Mouse (Mus musculus): ENCODE data around the gene Dpysl5. TPM values are rescaled to one million over a fixed set of nuclear protein-coding genes. Genes with fewer than 3 reads are reported as not detected.

The Dpysl5 gene
- polyA plus RNA-seq, 1 experiment from 2014 or later, result 4.4 TPM

DNA sequence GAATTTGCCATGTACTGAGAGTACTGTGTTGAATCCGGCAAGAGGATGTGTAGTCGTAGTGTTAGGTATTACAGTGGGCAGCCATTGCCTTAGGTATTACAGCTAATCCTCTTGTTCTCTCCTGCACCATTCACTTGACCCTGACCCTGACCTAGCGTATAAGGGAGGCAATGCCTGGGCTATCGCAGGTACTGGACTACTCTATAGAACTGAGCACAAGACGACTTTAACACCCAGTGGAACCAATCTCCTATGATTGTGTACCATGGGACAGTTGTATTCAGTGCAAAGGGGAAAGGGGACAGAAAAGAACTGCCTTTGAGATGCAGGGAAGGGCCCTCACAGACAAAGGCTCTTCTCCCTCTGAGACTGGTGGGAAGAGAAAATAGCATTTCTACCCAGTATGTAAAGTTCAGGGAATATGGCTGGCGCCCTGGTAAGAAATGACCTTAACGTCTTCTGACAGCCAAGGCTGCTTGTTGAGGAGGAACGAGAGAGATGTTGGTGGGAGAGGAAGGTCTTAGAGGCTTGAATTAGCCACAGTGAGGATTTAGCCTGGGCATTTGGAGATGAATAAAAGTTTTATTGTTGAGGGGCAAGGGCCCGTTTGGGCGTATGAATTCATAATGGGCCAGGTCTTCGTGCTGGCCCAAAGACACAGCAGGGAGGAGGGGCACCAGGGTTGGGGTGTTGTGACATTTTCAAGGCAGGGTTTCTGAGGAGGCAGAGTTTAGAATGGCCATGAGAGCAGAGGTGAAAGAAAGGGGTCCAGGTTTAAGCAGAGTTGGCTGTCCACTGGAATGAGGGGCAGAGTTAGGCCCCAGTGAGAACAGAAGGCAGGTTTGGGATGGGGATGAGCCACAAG lies 113.0 kb downstream of the Dpysl5 start:
- H3K4me2 ChIP-seq, result no peak overlapping the region
- no peak overlapping the region for H3K9ac ChIP-seq
- H3K27me3 ChIP-seq (replicated peaks), result no peaks in the 10 kb centered on the region
- 85% methylated on average over 11 of the region's 11 CpGs for WGBS
- H3K27ac ChIP-seq (ENCODE audit: poor library complexity, severe bottlenecking), result no peak overlapping the region
- no peak for ATAC-seq (ENCODE audit: insufficient number of reproducible peaks, low FRiP score)
- no peaks in the 10 kb centered on the region for H3K36me3 ChIP-seq
- no peaks in the 10 kb centered on the region for H3K9me3 ChIP-seq (replicated peaks)
- H3K4me3 ChIP-seq, result no peak overlapping the region
- H3K4me1 ChIP-seq (replicated peaks), result peaks cover 13% of the 10 kb centered on the region

- peaks cover 13% of the 10 kb centered on the region for H3K4me1 ChIP-seq (replicated peaks)
- no peak overlapping the region for H3K4me2 ChIP-seq
- H3K27me3 ChIP-seq (replicated peaks), result no peaks in the 10 kb centered on the region
- whole genome bisulfite sequencing, result 39% methylated on average over 10 of the region's 10 CpGs
- H3K9ac ChIP-seq, result no peak overlapping the region
- no peak for ATAC-seq (ENCODE audit: insufficient number of reproducible peaks, low FRiP score)
- H3K4me3 ChIP-seq, result no peak overlapping the region
- H3K9me3 ChIP-seq (replicated peaks), result no peaks in the 10 kb centered on the region
- no peak overlapping the region for H3K27ac ChIP-seq (ENCODE audit: poor library complexity, severe bottlenecking)
- no peaks in the 10 kb centered on the region for H3K36me3 ChIP-seq
Measured at GRCm38 (mm10) chr5:30825166-30825565, 113.8 kb downstream of the Dpysl5 start.

- Histone ChIP-seq H3K27me3 (replicated peaks) (no peaks in the 10 kb centered on the region), H3K4me1 (replicated peaks) (peaks cover 13% of the 10 kb centered on the region), H3K4me3 (no peak overlapping the region), H3K27ac (ENCODE audit: poor library complexity, severe bottlenecking) (no peak overlapping the region), H3K4me2 (no peak overlapping the region), H3K36me3 (no peaks in the 10 kb centered on the region), H3K9ac (no peak overlapping the region), H3K9me3 (replicated peaks) (no peaks in the 10 kb centered on the region)
- ATAC-seq (ENCODE audit: insufficient number of reproducible peaks, low FRiP score), result no peak
- WGBS, result 71% methylated on average over 6 of the region's 6 CpGs
Measured at GRCm38 (mm10) chr5:30825821-30826220, 114.5 kb downstream of the Dpysl5 start.

- WGBS, result 70% methylated on average over 3 of the region's 3 CpGs
- ATAC-seq (ENCODE audit: insufficient number of reproducible peaks, low FRiP score), result no peak
- no peak overlapping the region for H3K4me2 ChIP-seq
Measured at GRCm38 (mm10) chr5:30833416-30833815, 122.1 kb downstream of the Dpysl5 start.

DNA sequence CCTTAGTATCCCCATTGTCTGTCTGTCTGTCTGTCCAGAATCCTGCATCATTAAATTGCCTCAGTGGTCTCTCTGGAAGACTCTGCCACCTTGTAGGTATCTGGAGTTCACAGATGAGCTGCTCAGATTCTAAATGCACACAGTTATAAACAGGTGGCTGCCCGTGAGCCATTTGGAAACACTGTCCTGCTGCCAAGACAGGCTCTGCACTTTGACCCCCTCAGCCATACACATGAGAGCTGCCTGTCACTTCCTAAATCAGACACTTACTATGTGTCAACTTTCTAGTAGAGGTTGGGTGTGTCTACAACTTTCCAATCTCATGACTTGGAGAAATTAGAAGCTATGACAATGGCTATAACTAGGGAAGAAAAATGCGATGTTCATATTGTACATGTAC lies 128.4 kb downstream of the Dpysl5 start:
- no peak for ATAC-seq (ENCODE audit: insufficient number of reproducible peaks, low FRiP score)
- Histone ChIP-seq H3K4me3 (no peak overlapping the region), H3K9ac (no peak overlapping the region), H3K27ac (ENCODE audit: poor library complexity, severe bottlenecking) (no peak overlapping the region), H3K4me2 (no peak overlapping the region), H3K36me3 (peaks cover 15% of the 10 kb centered on the region), H3K9me3 (replicated peaks) (peaks cover 11% of the 10 kb centered on the region), H3K27me3 (replicated peaks) (no peaks in the 10 kb centered on the region), H3K4me1 (replicated peaks) (no peaks in the 10 kb centered on the region)
- WGBS, result 73% methylated on average over 2 of the region's 2 CpGs

More at GRCm38 (mm10) chr5:30833416-30833815, 122.1 kb downstream of the Dpysl5 start:
- Histone ChIP-seq H3K27me3 (replicated peaks) (no peaks in the 10 kb centered on the region), H3K27ac (ENCODE audit: poor library complexity, severe bottlenecking) (no peak overlapping the region), H3K9ac (no peak overlapping the region), H3K4me1 (replicated peaks) (no peaks in the 10 kb centered on the region), H3K4me3 (no peak overlapping the region), H3K36me3 (peaks cover 15% of the 10 kb centered on the region), H3K9me3 (replicated peaks) (peaks cover 11% of the 10 kb centered on the region)

DNA sequence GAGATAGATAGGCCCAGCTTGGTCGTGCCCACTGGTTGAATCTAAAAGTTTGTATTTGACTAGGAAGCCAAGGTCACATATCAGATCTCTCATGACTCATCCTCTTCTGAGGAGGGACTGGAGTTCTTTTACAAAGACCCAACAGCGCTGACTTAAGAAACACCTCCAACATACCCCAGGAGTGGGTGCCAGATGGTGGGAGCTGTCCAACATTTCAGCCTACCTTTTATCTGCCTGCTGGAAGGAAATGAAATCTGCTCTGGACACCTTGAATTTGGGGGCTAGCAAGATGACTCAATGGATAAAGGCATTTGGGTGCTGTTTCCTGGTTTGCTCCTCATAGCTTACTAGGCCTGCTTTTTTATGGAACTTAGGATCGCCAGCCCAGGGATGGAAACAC lies 130.5 kb downstream of the Dpysl5 start:
- 38% methylated on average over 3 of the region's 3 CpGs for WGBS
- Histone ChIP-seq H3K9me3 (replicated peaks) (peaks cover 8% of the 10 kb centered on the region), H3K4me1 (replicated peaks) (no peaks in the 10 kb centered on the region), H3K4me3 (no peak overlapping the region), H3K9ac (no peak overlapping the region), H3K27me3 (replicated peaks) (no peaks in the 10 kb centered on the region), H3K27ac (ENCODE audit: poor library complexity, severe bottlenecking) (no peak overlapping the region), H3K4me2 (no peak overlapping the region), H3K36me3 (peaks cover 10% of the 10 kb centered on the region)
- no peak for ATAC-seq (ENCODE audit: insufficient number of reproducible peaks, low FRiP score)

Other genes with a start within 250 kb of the Dpysl5 start
- 0.14 and 0.15 TPM in 2 replicates for gene Otof, start 249.6 kb upstream of the Dpysl5 start, polyA plus RNA-seq (2016; fragmentation: Nextera tagmentation; extraction: Ambion mirVana)
- not detected in 2 replicates for gene 1700001C02Rik, start 245.5 kb upstream of the Dpysl5 start, polyA plus RNA-seq (2016; fragmentation: Nextera tagmentation; extraction: Ambion mirVana)
- gene Cib4, start 165.7 kb upstream of the Dpysl5 start, polyA plus RNA-seq (2016; fragmentation: Nextera tagmentation; extraction: Ambion mirVana), result not detected in 2 replicates
- gene Kcnk3, start 123.4 kb upstream of the Dpysl5 start, polyA plus RNA-seq (2016; fragmentation: Nextera tagmentation; extraction: Ambion mirVana), result 45.1 and 46.2 TPM in 2 replicates
- 21.4 and 24.9 TPM in 2 replicates for gene Slc35f6, start 63.6 kb upstream of the Dpysl5 start, polyA plus RNA-seq (2016; fragmentation: Nextera tagmentation; extraction: Ambion mirVana)
- gene Cenpa, start 44.8 kb upstream of the Dpysl5 start, polyA plus RNA-seq (2016; fragmentation: Nextera tagmentation; extraction: Ambion mirVana), result 264 and 282 TPM in 2 replicates
- gene Mapre3, start 103.1 kb downstream of the Dpysl5 start, polyA plus RNA-seq (2016; fragmentation: Nextera tagmentation; extraction: Ambion mirVana), result 18.3 and 19.6 TPM in 2 replicates
- gene Tmem214, start 156.4 kb downstream of the Dpysl5 start, polyA plus RNA-seq (2016; fragmentation: Nextera tagmentation; extraction: Ambion mirVana), result 81.9 and 84.8 TPM in 2 replicates
- gene Agbl5, start 177.1 kb downstream of the Dpysl5 start, polyA plus RNA-seq (2016; fragmentation: Nextera tagmentation; extraction: Ambion mirVana), result 12.5 and 14.4 TPM in 2 replicates
- gene Ost4, start 196.2 kb downstream of the Dpysl5 start, polyA plus RNA-seq (2016; fragmentation: Nextera tagmentation; extraction: Ambion mirVana), result 386 and 388 TPM in 2 replicates
- 179 and 187 TPM in 2 replicates for gene Emilin1, start 201.8 kb downstream of the Dpysl5 start, polyA plus RNA-seq (2016; fragmentation: Nextera tagmentation; extraction: Ambion mirVana)
- 6.5 and 8.1 TPM in 2 replicates for gene Khk, start 209.9 kb downstream of the Dpysl5 start, polyA plus RNA-seq (2016; fragmentation: Nextera tagmentation; extraction: Ambion mirVana)
- 4.9 and 5.2 TPM in 2 replicates for gene Cgref1, start 234.0 kb downstream of the Dpysl5 start, polyA plus RNA-seq (2016; fragmentation: Nextera tagmentation; extraction: Ambion mirVana)
- 86.0 and 89.0 TPM in 2 replicates for gene Preb, start 248.8 kb downstream of the Dpysl5 start, polyA plus RNA-seq (2016; fragmentation: Nextera tagmentation; extraction: Ambion mirVana)